Mouse (Mus musculus) thymus, postnatal 0 days (tissue): Measurements from ENCODE around the gene Prss44. TPM values are rescaled to one million over a fixed set of nuclear protein-coding genes. Genes with fewer than 3 reads are reported as not detected.
A peak's percentile ranks its signal among the peaks of the same experiment; 100 is the strongest.
"Not testable (repeated sequence)": the region's sequence is repeated elsewhere in the genome, so short reads cannot be mapped to it uniquely, and the experiment has no call there.

ENCODE experiments used
- DNase-seq: peaks from one replicate; pipeline ENCODE4 v3.0.0-alpha.2; 2015; ENCODE audit warnings: low spot score
- polyA plus RNA-seq: library from polyadenylated mRNA; unstranded; fragments of >200 nt; fragmentation: Nextera tagmentation; extraction: Ambion mirVana; gene quantifications from 2 replicates; pipeline ENCODE4 v1.2.1, GENCODE M21; 2015

Prss44 gene
- 0.14 TPM in 1 of 2 replicates, not detected in the other for polyA plus RNA-seq

DNA sequence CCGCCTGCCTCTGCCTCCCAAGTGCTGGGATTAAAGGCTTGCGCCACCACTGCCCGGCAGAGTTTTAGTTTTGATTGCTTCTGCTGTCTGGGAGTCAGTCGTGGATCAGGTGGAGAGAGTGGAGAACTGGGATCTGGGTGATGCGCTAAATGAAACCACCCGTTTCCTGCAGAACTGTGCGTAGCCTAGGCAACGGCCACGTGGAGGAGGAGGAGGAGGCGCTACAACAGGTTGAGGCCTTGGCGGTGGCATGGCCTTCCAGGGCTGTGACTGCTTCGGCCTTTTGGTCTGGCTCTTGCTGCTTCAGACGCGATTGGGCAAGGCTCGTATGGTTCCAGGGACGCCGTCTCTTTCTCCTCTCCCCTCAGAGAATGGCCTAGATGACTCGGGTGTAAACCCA lies at the start of gene Prss44:
TSS of gene Prss44 (plus strand) at position 206 of the 400 bp plus-strand sequence.
- DNase-seq, result no peak

DNA sequence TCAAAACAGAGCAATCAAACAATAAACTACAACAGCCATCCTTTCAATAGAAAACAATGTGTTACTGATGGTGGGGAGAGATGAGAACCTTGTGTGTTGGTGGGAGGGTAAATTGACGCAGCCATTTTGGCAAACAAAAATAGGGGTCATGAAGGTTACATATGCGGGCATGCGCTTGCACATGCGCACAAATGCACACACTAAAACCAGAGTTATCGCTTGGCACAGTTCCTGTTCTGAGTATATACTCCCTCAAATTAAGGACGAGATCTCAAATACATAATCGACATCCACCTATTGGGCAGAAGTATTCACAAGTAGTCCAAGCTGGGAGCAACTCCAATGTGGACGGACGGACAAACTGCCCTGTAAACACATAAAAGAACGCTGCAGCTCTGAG lies 41.5 kb upstream of the Prss44 start:
- DNase-seq, result no peak

GRCm38 (mm10) chr9:110774403-110775268 lies 39.2 kb upstream of the Prss44 start:
- DNase-seq, result no peak

- no peak for DNase-seq
Observed at GRCm38 (mm10) chr9:110775269-110776022, 38.3 kb upstream of the Prss44 start.

DNA sequence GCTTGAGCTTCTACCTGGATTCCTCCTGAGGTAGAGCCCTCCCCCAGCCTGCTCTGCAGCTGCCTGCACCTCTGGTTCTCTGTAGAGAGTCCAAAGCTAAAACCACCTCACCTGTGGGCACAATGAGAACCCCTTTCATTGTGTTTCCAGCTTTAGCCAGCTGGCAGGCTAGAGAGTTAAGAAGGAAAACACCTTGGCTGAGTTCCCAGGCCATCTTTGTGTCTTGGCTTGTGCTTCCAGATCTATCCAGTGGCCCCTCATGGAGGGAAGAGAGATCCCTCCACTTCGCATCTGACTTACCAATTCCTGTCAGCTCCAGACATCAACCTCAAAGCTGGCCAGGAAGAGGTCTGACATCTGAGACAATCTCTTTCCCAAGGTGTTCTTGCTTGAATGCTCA lies 35.7 kb upstream of the Prss44 start:
- DNase-seq, result no peak

GRCm38 (mm10) chr9:110778559-110778958 lies 35.2 kb upstream of the Prss44 start:
- no peak for DNase-seq

DNA sequence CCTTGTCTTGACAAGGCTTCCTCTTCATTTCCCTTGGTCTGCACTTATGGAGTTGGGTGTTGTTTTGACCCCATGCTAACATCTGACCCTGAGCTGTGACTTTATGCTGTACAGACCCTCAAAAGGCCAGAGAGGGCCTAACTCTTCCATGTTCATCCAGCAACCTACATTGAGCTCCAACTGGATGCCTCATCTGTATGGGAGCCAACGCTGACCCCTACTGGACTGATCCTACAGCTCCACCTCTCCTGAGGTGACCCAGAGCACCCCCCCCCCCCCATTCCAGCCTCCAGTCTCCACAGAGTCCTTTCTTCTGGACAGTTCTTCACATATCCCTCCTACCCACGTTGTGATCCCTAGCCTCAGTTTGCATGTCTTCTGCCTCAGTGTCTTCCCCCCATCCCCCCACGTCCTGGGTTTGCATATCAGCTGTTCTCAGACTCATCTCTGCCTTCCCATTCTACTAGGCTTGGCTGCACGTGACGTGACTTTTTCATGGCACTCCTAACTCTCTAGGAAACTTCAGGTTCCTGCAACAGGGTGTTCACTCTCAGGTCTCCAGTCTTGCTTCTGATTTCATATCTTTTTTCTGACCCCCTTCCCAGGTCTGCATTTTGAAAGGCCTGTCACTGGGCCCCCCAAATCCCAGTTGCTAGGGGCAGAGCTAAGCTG lies 34.4 kb upstream of the Prss44 start:
- DNase-seq, result no peak

GRCm38 (mm10) chr9:110781256-110781721 lies 32.5 kb upstream of the Prss44 start:
- peak; percentile 85 for DNase-seq

GRCm38 (mm10) chr9:110781731-110782130 lies 32.1 kb upstream of the Prss44 start:
- no peak for DNase-seq

DNA sequence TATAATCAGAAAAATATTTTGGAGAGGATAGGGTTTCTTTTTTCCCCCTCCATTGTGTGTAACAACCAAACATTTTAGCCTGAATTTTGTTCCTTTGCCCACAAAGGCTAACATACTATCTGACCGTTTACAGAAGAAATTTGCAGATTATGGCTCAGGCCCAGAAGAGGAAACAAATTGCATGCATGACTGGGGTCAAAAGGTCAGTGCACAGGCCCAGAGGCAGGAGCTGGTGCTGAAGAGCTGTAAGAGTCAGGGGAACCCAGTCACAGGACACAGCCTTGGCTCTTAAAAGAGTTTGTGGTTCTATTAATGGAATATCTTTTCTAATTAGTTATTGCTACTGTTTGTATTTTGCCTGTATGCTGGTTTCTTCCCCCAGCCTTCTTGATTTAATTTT lies 30.2 kb upstream of the Prss44 start:
- no peak for DNase-seq

GRCm38 (mm10) chr9:110788169-110788568 lies 25.6 kb upstream of the Prss44 start:
- no peak for DNase-seq

DNA sequence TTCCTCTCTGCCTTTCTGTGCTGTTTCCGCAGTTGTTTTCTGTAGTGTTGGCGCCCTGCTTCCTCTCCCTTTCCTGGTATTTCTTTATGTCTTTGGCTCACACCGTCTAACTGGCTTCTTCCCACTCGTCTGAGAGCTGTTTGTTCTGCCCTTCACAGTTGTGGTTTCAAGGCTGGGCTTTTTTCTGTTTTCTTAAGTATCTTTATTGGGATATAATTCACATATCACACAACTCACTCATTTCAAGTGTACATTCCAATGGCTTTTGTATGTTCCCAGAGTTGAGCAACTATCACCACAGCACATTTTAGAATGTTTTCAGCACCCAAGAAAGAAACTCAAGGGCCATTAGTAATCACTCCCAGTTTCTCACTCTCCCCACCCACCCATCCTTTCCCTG lies 23.3 kb upstream of the Prss44 start:
- no peak for DNase-seq

- DNase-seq, result no peak
Observed at GRCm38 (mm10) chr9:110797013-110797412, 16.8 kb upstream of the Prss44 start.

GRCm38 (mm10) chr9:110797866-110798265 lies 15.9 kb upstream of the Prss44 start, which contains the start of gene Prss42:
TSS of gene Prss42 (plus strand) at chr9:110798166.
- no peak for DNase-seq

- no peak for DNase-seq
Observed at GRCm38 (mm10) chr9:110800834-110801479, 12.8 kb upstream of the Prss44 start.

DNA sequence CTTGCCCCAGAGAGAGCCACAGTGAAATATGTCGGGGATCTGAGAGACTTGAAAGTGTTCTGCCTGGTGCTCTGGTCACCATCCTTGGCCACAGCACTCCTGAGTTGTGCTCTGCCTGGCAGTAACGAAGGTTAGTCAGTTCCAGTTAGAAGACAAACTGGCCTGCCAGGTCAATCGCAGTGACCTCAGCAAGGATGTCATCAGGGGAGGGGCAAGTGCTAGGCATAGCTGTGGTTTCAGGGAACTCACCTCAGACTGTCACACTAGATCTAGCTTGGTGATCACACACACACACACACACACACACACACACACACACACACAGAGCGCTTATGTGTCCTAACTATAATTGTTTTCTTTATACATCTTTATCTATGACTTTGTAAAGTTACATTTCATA lies 10.5 kb upstream of the Prss44 start:
- DNase-seq, result no peak

DNA sequence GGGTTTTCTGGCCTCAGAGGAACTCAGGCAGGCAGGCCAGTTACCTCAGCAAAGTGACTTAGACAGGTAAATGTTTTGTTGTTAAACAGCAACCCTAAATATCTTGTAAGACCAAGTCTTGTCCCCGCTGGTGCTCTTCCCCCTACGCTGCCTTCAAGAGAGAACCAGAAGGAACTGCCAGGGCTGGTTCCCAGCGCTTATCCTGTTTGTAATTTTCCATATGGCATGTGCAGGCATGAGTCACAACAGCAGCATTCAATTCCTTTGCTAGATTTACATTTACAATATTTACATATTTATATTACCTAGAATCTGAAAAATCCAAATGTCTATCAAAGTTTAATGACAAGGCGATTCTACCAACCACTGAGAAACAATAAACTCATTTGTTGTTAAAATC lies 3.7 kb upstream of the Prss44 start:
- DNase-seq, result no peak

- not testable (repeated sequence) for DNase-seq
Observed at GRCm38 (mm10) chr9:110820546-110820945, 6.8 kb downstream of the Prss44 start.

DNA sequence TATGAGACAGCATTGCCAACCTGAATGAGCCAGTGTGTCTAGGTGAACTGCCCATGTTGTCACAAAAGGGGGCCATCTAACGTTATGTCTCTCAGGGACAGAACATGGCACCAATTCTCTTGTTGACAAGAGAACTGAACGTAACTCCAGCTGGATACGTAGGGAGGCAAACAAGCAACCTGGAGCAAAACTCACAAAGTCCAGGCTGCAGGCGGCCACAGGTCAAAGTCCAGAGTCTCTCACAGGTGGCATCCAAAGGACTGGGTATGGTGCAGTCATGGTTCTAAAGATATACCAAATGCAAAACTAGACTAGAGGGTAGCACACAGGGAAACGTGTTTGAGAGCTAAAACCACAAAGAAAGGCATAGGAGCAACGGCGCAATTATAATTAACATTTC lies 7.6 kb downstream of the Prss44 start:
- no peak for DNase-seq

DNA sequence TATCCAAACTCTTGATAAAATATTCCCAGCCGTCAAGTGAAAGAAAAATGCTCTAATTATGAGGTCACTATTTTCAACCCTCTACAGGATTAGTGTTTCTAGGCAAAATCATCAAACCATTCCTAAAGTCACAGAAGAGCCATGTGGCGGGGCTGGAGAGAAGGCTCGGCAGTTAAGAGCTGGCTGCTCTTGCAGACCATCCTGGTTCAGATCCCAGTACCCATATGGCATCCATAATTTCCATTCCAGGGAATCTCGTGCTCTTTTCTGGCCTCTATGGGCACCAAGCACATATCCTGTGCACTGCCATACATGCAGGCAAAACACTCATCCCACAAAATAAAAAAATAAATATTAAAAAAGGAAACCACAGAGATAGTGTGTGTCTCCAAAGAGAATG lies 11.6 kb downstream of the Prss44 start:
- DNase-seq, result no peak

GRCm38 (mm10) chr9:110825832-110826231 lies 12.0 kb downstream of the Prss44 start:
- DNase-seq, result peak; percentile 48
